Mouse (Mus musculus) limb, embryonic 14.5 days (tissue): Measurements from ENCODE around the gene Zcwpw1. TPM values are rescaled to one million over a fixed set of nuclear protein-coding genes. Genes with fewer than 3 reads are reported as not detected.
"Not testable (repeated sequence)": the region's sequence is repeated elsewhere in the genome, so short reads cannot be mapped to it uniquely, and the experiment has no call there.

ENCODE experiments used
- ATAC-seq: fragments of 200-750 bp; cut with Nextera tagmentation; 2 replicates; pipeline ENCODE4 v1.8.0; 2017; ENCODE audit warnings: low read depth, moderate number of reproducible peaks, moderate TSS enrichment; ENCODE audit not compliant: low FRiP score
- DNase-seq: peaks from one replicate; pipeline ENCODE4 v3.0.0-alpha.2; 2015; ENCODE audit warnings: low spot score
- H3K27ac ChIP-seq: fragments of 300-500 bp; sonication (generic); replicated peaks from 2 replicates; pipeline ENCODE4 v1.5.1; 2014; ENCODE audit warnings: low read depth, mild to moderate bottlenecking, low read length, moderate library complexity, mixed read lengths
- H3K27me3 ChIP-seq: fragments of 300-500 bp; sonication (generic); 2 replicates; pipeline ENCODE4 v1.6.1; 2014; ENCODE audit warnings: low read length, mixed read lengths; ENCODE audit not compliant: control insufficient read depth, insufficient read depth
- H3K36me3 ChIP-seq: fragments of 300-500 bp; sonication (generic); 2 replicates; pipeline ENCODE4 v1.6.1; 2014; ENCODE audit warnings: mild to moderate bottlenecking, low read length, moderate library complexity, mixed read lengths; ENCODE audit not compliant: control insufficient read depth, insufficient read depth
- H3K4me1 ChIP-seq: fragments of 300-500 bp; sonication (generic); 2 replicates; pipeline ENCODE4 v1.6.1; 2014; ENCODE audit warnings: antibody characterized with exemption, low read length, mixed read lengths; ENCODE audit not compliant: control insufficient read depth, insufficient read depth
- H3K4me2 ChIP-seq: fragments of 300-500 bp; sonication (generic); replicated peaks from 2 replicates; pipeline ENCODE4 v1.6.1; 2014; ENCODE audit warnings: low read depth, mild to moderate bottlenecking, low read length, moderate library complexity; ENCODE audit not compliant: severe bottlenecking
- H3K4me3 ChIP-seq: fragments of 300-500 bp; sonication (generic); replicated peaks from 2 replicates; pipeline ENCODE4 v1.5.1; 2014; ENCODE audit warnings: low read length
- H3K9ac ChIP-seq: fragments of 300-500 bp; sonication (generic); 2 replicates; pipeline ENCODE4 v1.6.1; 2014; ENCODE audit warnings: mild to moderate bottlenecking, low read depth, low read length, moderate library complexity; ENCODE audit not compliant: severe bottlenecking
- H3K9me3 ChIP-seq: fragments of 300-500 bp; sonication (generic); 2 replicates; pipeline ENCODE4 v1.6.1; 2016; ENCODE audit warnings: low read length; ENCODE audit not compliant: control insufficient read depth
- WGBS: fragments of 180-500 bp; shearing (Covaris S2); extraction: QIAGEN DNeasy Blood & Tissue Kit; methylation state at CpG from one replicate; pipeline ENCODE4 v1.1.7; 2014; 5-methylcytosine and 5-hydroxymethylcytosine counted together
- polyA plus RNA-seq, 2 experiments: library from polyadenylated mRNA; depleted of rRNA in 1 of 2; stranded (reverse) in 1 of 2; unstranded in 1 of 2; fragments of >200 nt; fragmentation: Nextera tagmentation in 1 of 2; extraction: Ambion mirVana in 1 of 2; gene quantifications; 2 replicates each; pipeline versions ENCODE4 v1.2.1 to v1.2.3; 2012 to 2014

The Zcwpw1 gene
- polyA plus RNA-seq, 2 experiments = 17.3 to 30.1 TPM

GRCm38 (mm10) chr5:137854907-137855306 is 67.3 kb downstream of the Zcwpw1 start:
- WGBS = 71% methylated on average over 3 of the region's 3 CpGs
- not testable (repeated sequence) for H3K27ac ChIP-seq, H3K9ac ChIP-seq, H3K9me3 ChIP-seq, H3K4me2 ChIP-seq, DNase-seq, H3K4me1 ChIP-seq, H3K4me3 ChIP-seq, H3K36me3 ChIP-seq, ATAC-seq, H3K27me3 ChIP-seq

DNA sequence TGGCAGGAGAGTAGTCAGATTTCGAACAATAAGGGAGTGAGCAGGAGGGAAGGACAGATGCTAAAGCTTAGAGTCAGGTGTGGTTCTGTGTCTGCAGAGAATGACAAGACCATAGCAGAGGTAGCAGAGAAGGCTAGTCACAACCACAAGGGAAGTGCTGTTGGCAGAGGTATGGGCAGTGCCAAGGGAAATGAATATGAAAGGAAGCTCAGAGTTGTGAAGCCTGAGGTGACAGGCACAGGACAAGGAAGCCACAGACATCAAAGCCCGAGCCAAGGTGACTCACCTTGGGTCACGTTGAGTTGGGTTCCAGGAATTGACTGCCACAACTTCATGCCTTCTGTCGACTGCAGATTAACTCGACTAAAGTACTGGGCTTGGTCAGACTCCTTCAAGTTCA is 69.3 kb downstream of the Zcwpw1 start:
- H3K9me3 ChIP-seq, DNase-seq, H3K27ac ChIP-seq, H3K9ac ChIP-seq, H3K36me3 ChIP-seq, H3K27me3 ChIP-seq, H3K4me3 ChIP-seq, ATAC-seq, H3K4me2 ChIP-seq, H3K4me1 ChIP-seq: not testable (repeated sequence)
- 69% methylated on average over 4 of the region's 5 CpGs for WGBS

DNA sequence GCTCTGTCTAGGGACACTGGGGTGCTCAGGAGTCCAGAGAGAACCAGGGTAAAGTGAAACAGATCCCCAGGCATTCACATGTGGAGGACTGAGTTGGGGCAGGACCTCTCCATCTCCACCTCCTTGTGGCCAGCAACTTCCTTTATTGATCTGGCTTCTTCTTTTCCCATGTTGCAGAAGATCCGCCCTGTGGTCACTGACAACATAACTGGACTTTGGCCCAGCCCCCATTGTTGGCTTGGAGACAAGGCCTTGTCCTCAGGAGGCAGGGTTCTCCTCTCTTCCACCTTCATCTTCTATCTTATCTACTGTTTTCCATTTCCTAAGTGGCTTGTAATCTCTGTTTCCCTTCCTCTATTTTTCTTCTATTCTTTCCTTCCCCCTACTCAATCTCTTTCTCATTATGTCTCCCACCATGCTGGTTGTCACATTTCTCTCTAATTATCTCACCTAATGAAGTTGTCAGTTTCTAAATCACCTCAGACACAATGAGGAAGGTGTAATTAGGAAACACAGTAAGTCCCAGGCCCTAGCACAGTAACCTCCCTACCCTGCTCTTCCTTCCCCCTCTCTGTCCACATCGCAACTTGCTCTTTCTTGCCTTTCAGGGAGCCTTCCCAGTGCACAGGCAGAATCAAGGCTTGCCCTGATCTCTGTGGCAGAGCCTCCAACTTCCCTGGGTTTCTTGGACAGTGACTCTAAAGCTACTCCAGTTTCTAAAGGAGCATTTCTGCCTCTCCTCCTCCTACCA is 70.5 kb downstream of the Zcwpw1 start, which contains the start of gene Pilrb1:
Gene Pilrb1, minus strand, starts transcription at position 147 of the 751 bp plus-strand sequence.
- not testable (repeated sequence) for H3K9me3 ChIP-seq, H3K4me2 ChIP-seq, H3K4me1 ChIP-seq, DNase-seq, ATAC-seq, H3K27me3 ChIP-seq, H3K27ac ChIP-seq, H3K9ac ChIP-seq, H3K4me3 ChIP-seq, H3K36me3 ChIP-seq
- 70% methylated on average over 2 of the region's 2 CpGs for WGBS

GRCm38 (mm10) chr5:137864008-137864407 is 76.4 kb downstream of the Zcwpw1 start:
- H3K9ac ChIP-seq, H3K9me3 ChIP-seq, H3K4me1 ChIP-seq, H3K4me3 ChIP-seq, H3K27me3 ChIP-seq, H3K36me3 ChIP-seq, DNase-seq, ATAC-seq, H3K4me2 ChIP-seq, H3K27ac ChIP-seq: not testable (repeated sequence)
- WGBS = 85% methylated on average over 1 of the region's 1 CpGs

- H3K4me1 ChIP-seq, H3K27me3 ChIP-seq, H3K9ac ChIP-seq, H3K27ac ChIP-seq, DNase-seq, H3K9me3 ChIP-seq, ATAC-seq, H3K36me3 ChIP-seq, H3K4me2 ChIP-seq, H3K4me3 ChIP-seq: not testable (repeated sequence)
- 61% methylated on average over 2 of the region's 2 CpGs for WGBS
Observed at GRCm38 (mm10) chr5:137868600-137868999, 81.0 kb downstream of the Zcwpw1 start.

- ATAC-seq, H3K4me3 ChIP-seq, H3K9me3 ChIP-seq, H3K27ac ChIP-seq, H3K27me3 ChIP-seq, H3K4me2 ChIP-seq, H3K36me3 ChIP-seq, DNase-seq, H3K4me1 ChIP-seq, H3K9ac ChIP-seq: not testable (repeated sequence)
- 63% methylated on average over 2 of the region's 3 CpGs for WGBS
Observed at GRCm38 (mm10) chr5:137871644-137872380, 84.2 kb downstream of the Zcwpw1 start, which contains the start of gene Pilrb2. Gene Pilrb2 (minus strand): TSS chr5:137871815.

Other genes with a start within 250 kb of the Zcwpw1 start
- 0.92 and 1.1 TPM in 2 replicates for gene Actl6b, start 234.3 kb upstream of the Zcwpw1 start, polyA plus RNA-seq (2012; rRNA removed)
- 0.21 and 0.39 TPM in 2 replicates for gene Actl6b, start 234.3 kb upstream of the Zcwpw1 start, polyA plus RNA-seq (2014; fragmentation: Nextera tagmentation; extraction: Ambion mirVana)
- 1.6 and 2.1 TPM in 2 replicates for gene Tfr2, start 218.0 kb upstream of the Zcwpw1 start, polyA plus RNA-seq (2012; rRNA removed)
- gene Tfr2, start 218.0 kb upstream of the Zcwpw1 start, polyA plus RNA-seq (2014; fragmentation: Nextera tagmentation; extraction: Ambion mirVana) = 0.79 and 1.3 TPM in 2 replicates
- gene Mospd3, start 186.7 kb upstream of the Zcwpw1 start, polyA plus RNA-seq (2012; rRNA removed) = 68.2 and 103 TPM in 2 replicates
- 49.4 and 52.5 TPM in 2 replicates for gene Mospd3, start 186.7 kb upstream of the Zcwpw1 start, polyA plus RNA-seq (2014; fragmentation: Nextera tagmentation; extraction: Ambion mirVana)
- gene Pcolce, start 174.0 kb upstream of the Zcwpw1 start, polyA plus RNA-seq (2012; rRNA removed) = 267 and 329 TPM in 2 replicates
- gene Pcolce, start 174.0 kb upstream of the Zcwpw1 start, polyA plus RNA-seq (2014; fragmentation: Nextera tagmentation; extraction: Ambion mirVana) = 223 and 227 TPM in 2 replicates
- gene Fbxo24, start 158.8 kb upstream of the Zcwpw1 start, polyA plus RNA-seq (2012; rRNA removed) = 0.24 and 0.28 TPM in 2 replicates
- 0.12 and 0.15 TPM in 2 replicates for gene Fbxo24, start 158.8 kb upstream of the Zcwpw1 start, polyA plus RNA-seq (2014; fragmentation: Nextera tagmentation; extraction: Ambion mirVana)
- 25.0 and 33.5 TPM in 2 replicates for gene Lrch4, start 158.7 kb upstream of the Zcwpw1 start, polyA plus RNA-seq (2012; rRNA removed)
- 36.7 and 37.1 TPM in 2 replicates for gene Lrch4, start 158.7 kb upstream of the Zcwpw1 start, polyA plus RNA-seq (2014; fragmentation: Nextera tagmentation; extraction: Ambion mirVana)
- 16.7 and 16.8 TPM in 2 replicates for gene Gm20605, start 158.6 kb upstream of the Zcwpw1 start, polyA plus RNA-seq (2012; rRNA removed)
- 7.4 and 10.4 TPM in 2 replicates for gene Gm20605, start 158.6 kb upstream of the Zcwpw1 start, polyA plus RNA-seq (2014; fragmentation: Nextera tagmentation; extraction: Ambion mirVana)
- gene Sap25, start 146.5 kb upstream of the Zcwpw1 start, polyA plus RNA-seq (2012; rRNA removed) = 37.1 and 41.7 TPM in 2 replicates
- 5.2 and 6.7 TPM in 2 replicates for gene Sap25, start 146.5 kb upstream of the Zcwpw1 start, polyA plus RNA-seq (2014; fragmentation: Nextera tagmentation; extraction: Ambion mirVana)
- 0.30 and 0.60 TPM in 2 replicates for gene Irs3, start 142.1 kb upstream of the Zcwpw1 start, polyA plus RNA-seq (2012; rRNA removed)
- 0.15 and 0.29 TPM in 2 replicates for gene Irs3, start 142.1 kb upstream of the Zcwpw1 start, polyA plus RNA-seq (2014; fragmentation: Nextera tagmentation; extraction: Ambion mirVana)
- 16.3 and 22.6 TPM in 2 replicates for gene Agfg2, start 103.1 kb upstream of the Zcwpw1 start, polyA plus RNA-seq (2012; rRNA removed)
- gene Agfg2, start 103.1 kb upstream of the Zcwpw1 start, polyA plus RNA-seq (2014; fragmentation: Nextera tagmentation; extraction: Ambion mirVana) = 10.6 and 13.4 TPM in 2 replicates
- gene Nyap1, start 46.2 kb upstream of the Zcwpw1 start, polyA plus RNA-seq (2012; rRNA removed) = 19.7 and 25.0 TPM in 2 replicates
- gene Nyap1, start 46.2 kb upstream of the Zcwpw1 start, polyA plus RNA-seq (2014; fragmentation: Nextera tagmentation; extraction: Ambion mirVana) = 1.2 and 1.4 TPM in 2 replicates
- gene Tsc22d4, start 42.1 kb upstream of the Zcwpw1 start, polyA plus RNA-seq (2012; rRNA removed) = 89.1 and 111 TPM in 2 replicates
- 151 and 164 TPM in 2 replicates for gene Tsc22d4, start 42.1 kb upstream of the Zcwpw1 start, polyA plus RNA-seq (2014; fragmentation: Nextera tagmentation; extraction: Ambion mirVana)
- gene Ppp1r35, start 8.9 kb upstream of the Zcwpw1 start, polyA plus RNA-seq (2012; rRNA removed) = 45.2 and 46.8 TPM in 2 replicates
- 37.6 and 44.9 TPM in 2 replicates for gene Ppp1r35, start 8.9 kb upstream of the Zcwpw1 start, polyA plus RNA-seq (2014; fragmentation: Nextera tagmentation; extraction: Ambion mirVana)
- 42.0 and 42.3 TPM in 2 replicates for gene Mepce, start 143 bp upstream of the Zcwpw1 start, polyA plus RNA-seq (2012; rRNA removed)
- gene Mepce, start 143 bp upstream of the Zcwpw1 start, polyA plus RNA-seq (2014; fragmentation: Nextera tagmentation; extraction: Ambion mirVana) = 13.9 and 16.7 TPM in 2 replicates
- 0.54 and 0.77 TPM in 2 replicates for gene Pilra, start 48.5 kb downstream of the Zcwpw1 start, polyA plus RNA-seq (2012; rRNA removed)
- gene Pilra, start 48.5 kb downstream of the Zcwpw1 start, polyA plus RNA-seq (2014; fragmentation: Nextera tagmentation; extraction: Ambion mirVana) = 0.90 and 1.3 TPM in 2 replicates
- gene Pilrb1, start 70.3 kb downstream of the Zcwpw1 start, polyA plus RNA-seq (2012; rRNA removed) = 0.08 and 0.20 TPM in 2 replicates
- gene Pilrb1, start 70.3 kb downstream of the Zcwpw1 start, polyA plus RNA-seq (2014; fragmentation: Nextera tagmentation; extraction: Ambion mirVana) = 0.57 and 0.83 TPM in 2 replicates
- gene Pilrb2, start 84.0 kb downstream of the Zcwpw1 start, polyA plus RNA-seq (2012; rRNA removed) = 0.13 and 0.41 TPM in 2 replicates
- gene Pilrb2, start 84.0 kb downstream of the Zcwpw1 start, polyA plus RNA-seq (2014; fragmentation: Nextera tagmentation; extraction: Ambion mirVana) = 0.40 TPM in 1 of 2 replicates, not detected in the other
- 0.08 and 0.09 TPM in 2 replicates for gene Cyp3a13, start 133.8 kb downstream of the Zcwpw1 start, polyA plus RNA-seq (2012; rRNA removed)
- not detected in 2 replicates for gene Cyp3a13, start 133.8 kb downstream of the Zcwpw1 start, polyA plus RNA-seq (2014; fragmentation: Nextera tagmentation; extraction: Ambion mirVana)
- 1.1 TPM in 2 replicates for gene Gjc3, start 175.3 kb downstream of the Zcwpw1 start, polyA plus RNA-seq (2012; rRNA removed)
- 0.36 and 0.40 TPM in 2 replicates for gene Gjc3, start 175.3 kb downstream of the Zcwpw1 start, polyA plus RNA-seq (2014; fragmentation: Nextera tagmentation; extraction: Ambion mirVana)
- gene Azgp1, start 193.7 kb downstream of the Zcwpw1 start, polyA plus RNA-seq (2012; rRNA removed) = 0.09 and 0.18 TPM in 2 replicates
- gene Azgp1, start 193.7 kb downstream of the Zcwpw1 start, polyA plus RNA-seq (2014; fragmentation: Nextera tagmentation; extraction: Ambion mirVana) = not detected in 2 replicates
- gene Smok3a, start 233.5 kb downstream of the Zcwpw1 start, polyA plus RNA-seq (2012; rRNA removed) = not detected in 2 replicates
- gene Smok3a, start 233.5 kb downstream of the Zcwpw1 start, polyA plus RNA-seq (2014; fragmentation: Nextera tagmentation; extraction: Ambion mirVana) = not detected in 2 replicates
- gene Smok3b, start 233.6 kb downstream of the Zcwpw1 start, polyA plus RNA-seq (2012; rRNA removed) = not detected in 2 replicates
- not detected in 2 replicates for gene Smok3b, start 233.6 kb downstream of the Zcwpw1 start, polyA plus RNA-seq (2014; fragmentation: Nextera tagmentation; extraction: Ambion mirVana)